Mouse (Mus musculus): ENCODE measurements around the gene Rreb1. TPM values are rescaled to one million over a fixed set of nuclear protein-coding genes. Genes with fewer than 3 reads are reported as not detected.
A peak's percentile ranks its signal among the peaks of the same experiment; 100 is the strongest.

Gene Rreb1
- polyA plus RNA-seq, 1 experiment from 2014 or later: 14.5 TPM

DNA sequence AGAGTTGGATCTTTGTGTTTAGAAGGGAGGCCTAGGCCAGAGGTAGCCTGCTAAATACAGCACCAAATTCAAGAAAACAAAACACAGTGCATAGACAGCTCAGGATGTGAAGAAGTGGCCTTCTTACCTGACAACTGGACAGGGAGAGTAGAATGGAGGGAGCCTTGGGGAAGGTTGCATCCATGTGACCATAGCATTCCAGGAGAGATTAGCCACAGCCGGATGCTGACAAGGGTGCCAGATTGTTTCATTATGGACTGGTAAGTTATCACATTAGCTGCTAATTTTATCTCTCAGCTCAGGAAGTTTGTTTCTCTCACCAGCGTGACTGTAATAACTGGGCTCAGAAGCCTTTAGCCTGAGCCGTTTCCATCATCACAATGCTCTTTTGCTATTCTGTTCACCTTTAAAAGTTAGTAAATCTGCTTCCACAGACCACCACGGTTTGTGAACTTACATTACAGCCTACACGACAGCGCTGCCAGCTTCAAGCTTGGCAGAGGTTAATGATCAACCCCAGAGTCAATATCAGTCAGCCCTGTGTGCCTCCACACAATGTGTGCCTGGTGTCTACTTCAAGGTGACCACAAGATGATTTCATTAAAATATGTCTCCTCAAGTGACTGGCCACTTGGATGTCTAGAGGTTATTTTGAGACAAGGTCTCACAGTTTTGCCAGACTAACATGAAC lies 117.5 kb downstream of the Rreb1 start:
- peak overlapping the region; percentile 45 for H3K27ac ChIP-seq
- no peak overlapping the region for H3K9ac ChIP-seq
- ATAC-seq (replicated peaks; ENCODE audit: low FRiP score): peak; percentile 77; the same call in 1 of the 2 replicates
- no peak overlapping the region for H3K4me3 ChIP-seq (replicated peaks)
- H3K27me3 ChIP-seq: no peaks in the 10 kb centered on the region
- H3K9me3 ChIP-seq (replicated peaks): no peaks in the 10 kb centered on the region
- WGBS: 65% methylated on average over 6 of the region's 6 CpGs
- H3K4me1 ChIP-seq: peaks cover 5% of the 10 kb centered on the region; the same call in 1 of the 2 replicates
- H3K4me2 ChIP-seq: no peak overlapping the region
- H3K36me3 ChIP-seq: peaks cover 87% of the 10 kb centered on the region

GRCm38 (mm10) chr13:37896423-37896822 lies 118.2 kb downstream of the Rreb1 start:
- 85% methylated on average over 1 of the region's 1 CpGs for WGBS
- no peak overlapping the region for H3K4me3 ChIP-seq (replicated peaks)
- H3K36me3 ChIP-seq: peaks cover 90% of the 10 kb centered on the region
- no peak overlapping the region for H3K4me2 ChIP-seq
- peak overlapping the region; percentile 45; the same call in 1 of the 2 replicates for H3K27ac ChIP-seq
- H3K9me3 ChIP-seq (replicated peaks): no peaks in the 10 kb centered on the region
- peaks cover 5% of the 10 kb centered on the region; the same call in 1 of the 2 replicates for H3K4me1 ChIP-seq
- no peak for ATAC-seq (replicated peaks; ENCODE audit: low FRiP score)
- H3K27me3 ChIP-seq: no peaks in the 10 kb centered on the region
- no peak overlapping the region for H3K9ac ChIP-seq

DNA sequence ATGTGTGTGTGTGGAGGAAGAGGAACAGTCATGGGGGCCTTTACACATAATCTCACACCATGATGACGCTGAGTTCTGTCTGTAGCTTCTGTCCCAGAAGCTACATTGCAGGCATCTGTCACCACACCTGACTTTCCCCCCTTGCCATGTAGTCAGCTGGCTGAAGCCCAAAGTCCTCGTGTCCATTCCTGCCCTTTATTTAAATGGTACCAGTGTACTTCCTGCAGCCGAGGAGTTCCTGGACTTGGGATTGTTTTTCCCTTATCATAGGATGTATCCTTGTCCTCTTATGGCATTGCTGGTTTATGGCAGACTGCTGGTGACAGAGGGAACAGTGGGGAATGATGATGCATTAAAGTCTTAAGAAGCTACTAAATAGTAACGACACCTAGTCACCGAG lies 120.6 kb downstream of the Rreb1 start:
- ATAC-seq (replicated peaks; ENCODE audit: low FRiP score): no peak
- Histone ChIP-seq H3K9me3 (replicated peaks) (no peaks in the 10 kb centered on the region), H3K4me3 (replicated peaks) (no peak overlapping the region), H3K9ac (no peak overlapping the region), H3K36me3 (peaks cover 87% of the 10 kb centered on the region), H3K4me1 (peaks cover 5% of the 10 kb centered on the region; the same call in 1 of the 2 replicates), H3K27ac (no peak overlapping the region), H3K27me3 (no peaks in the 10 kb centered on the region), H3K4me2 (no peak overlapping the region)
- WGBS: 84% methylated on average over 5 of the region's 5 CpGs

DNA sequence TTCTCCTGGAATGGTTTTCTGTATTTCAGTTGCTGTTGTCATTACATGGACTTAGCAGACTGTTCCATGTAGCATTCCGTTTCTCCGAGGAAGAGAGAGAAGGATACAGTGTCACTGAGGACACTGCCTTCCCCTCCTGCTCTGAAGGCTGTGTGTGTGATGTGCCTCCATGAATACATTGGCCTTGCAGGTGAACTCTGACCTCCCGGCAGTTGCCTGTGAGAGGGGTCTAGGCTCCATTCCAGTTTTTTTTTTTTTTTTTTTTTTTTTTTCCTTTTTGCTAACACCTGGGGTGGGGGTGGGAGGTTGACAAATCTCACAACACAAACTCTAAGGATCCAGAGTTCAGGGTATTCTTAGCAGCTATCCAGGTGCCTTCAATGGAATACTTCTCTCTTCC lies 124.8 kb downstream of the Rreb1 start:
- H3K27ac ChIP-seq: 0 out of 2 replicates have a peak overlapping the region, but pooled peaks have one; percentile 11
- no peak overlapping the region for H3K4me2 ChIP-seq
- ATAC-seq (replicated peaks; ENCODE audit: low FRiP score): no peak
- peaks cover 62% of the 10 kb centered on the region for H3K36me3 ChIP-seq
- H3K4me3 ChIP-seq (replicated peaks): no peak overlapping the region
- no peak overlapping the region for H3K9ac ChIP-seq
- no peaks in the 10 kb centered on the region for H3K9me3 ChIP-seq (replicated peaks)
- WGBS: 83% methylated on average over 3 of the region's 3 CpGs
- H3K4me1 ChIP-seq: peaks cover 14% of the 10 kb centered on the region
- H3K27me3 ChIP-seq: no peaks in the 10 kb centered on the region

GRCm38 (mm10) chr13:37903476-37903875 lies 125.3 kb downstream of the Rreb1 start:
- no peaks in the 10 kb centered on the region for H3K27me3 ChIP-seq
- H3K4me1 ChIP-seq: peaks cover 18% of the 10 kb centered on the region
- no peak overlapping the region for H3K4me2 ChIP-seq
- no peak for ATAC-seq (replicated peaks; ENCODE audit: low FRiP score)
- no peaks in the 10 kb centered on the region for H3K9me3 ChIP-seq (replicated peaks)
- H3K9ac ChIP-seq: no peak overlapping the region
- peaks cover 59% of the 10 kb centered on the region for H3K36me3 ChIP-seq
- no peak overlapping the region for H3K27ac ChIP-seq
- no peak overlapping the region for H3K4me3 ChIP-seq (replicated peaks)
- 95% methylated on average over 4 of the region's 4 CpGs for WGBS

- no peak overlapping the region for H3K4me3 ChIP-seq (replicated peaks)
- peaks cover 27% of the 10 kb centered on the region for H3K4me1 ChIP-seq
- 88% methylated on average over 6 of the region's 6 CpGs for WGBS
- H3K4me2 ChIP-seq: no peak overlapping the region
- no peak overlapping the region for H3K27ac ChIP-seq
- no peak for ATAC-seq (replicated peaks; ENCODE audit: low FRiP score)
- H3K27me3 ChIP-seq: no peaks in the 10 kb centered on the region
- no peaks in the 10 kb centered on the region for H3K9me3 ChIP-seq (replicated peaks)
- H3K36me3 ChIP-seq: peaks cover 56% of the 10 kb centered on the region
- H3K9ac ChIP-seq: no peak overlapping the region
These were observed 126.2 kb downstream of the Rreb1 start for GRCm38 (mm10) chr13:37904436-37904835.

- Histone ChIP-seq H3K9ac (no peak overlapping the region), H3K27ac (peak overlapping the region; percentile 78), H3K36me3 (peaks cover 48% of the 10 kb centered on the region), H3K4me1 (peaks cover 50% of the 10 kb centered on the region), H3K9me3 (replicated peaks) (no peaks in the 10 kb centered on the region), H3K4me2 (no peak overlapping the region), H3K27me3 (no peaks in the 10 kb centered on the region), H3K4me3 (replicated peaks) (no peak overlapping the region)
- ATAC-seq (replicated peaks; ENCODE audit: low FRiP score): no peak; the same call in 1 of the 2 replicates
- WGBS: 60% methylated on average over 9 of the region's 9 CpGs
These were observed 129.9 kb downstream of the Rreb1 start for GRCm38 (mm10) chr13:37908061-37908460.

- 79% methylated on average over 6 of the region's 6 CpGs for WGBS
- H3K9me3 ChIP-seq (replicated peaks): no peaks in the 10 kb centered on the region
- H3K27ac ChIP-seq: peak overlapping the region; percentile 78
- H3K4me2 ChIP-seq: no peak overlapping the region
- peaks cover 52% of the 10 kb centered on the region for H3K36me3 ChIP-seq
- no peak overlapping the region for H3K4me3 ChIP-seq (replicated peaks)
- H3K4me1 ChIP-seq: peaks cover 55% of the 10 kb centered on the region
- H3K9ac ChIP-seq: no peak overlapping the region
- no peaks in the 10 kb centered on the region for H3K27me3 ChIP-seq
- no peak for ATAC-seq (replicated peaks; ENCODE audit: low FRiP score)
These were observed 130.3 kb downstream of the Rreb1 start for GRCm38 (mm10) chr13:37908493-37908892.

DNA sequence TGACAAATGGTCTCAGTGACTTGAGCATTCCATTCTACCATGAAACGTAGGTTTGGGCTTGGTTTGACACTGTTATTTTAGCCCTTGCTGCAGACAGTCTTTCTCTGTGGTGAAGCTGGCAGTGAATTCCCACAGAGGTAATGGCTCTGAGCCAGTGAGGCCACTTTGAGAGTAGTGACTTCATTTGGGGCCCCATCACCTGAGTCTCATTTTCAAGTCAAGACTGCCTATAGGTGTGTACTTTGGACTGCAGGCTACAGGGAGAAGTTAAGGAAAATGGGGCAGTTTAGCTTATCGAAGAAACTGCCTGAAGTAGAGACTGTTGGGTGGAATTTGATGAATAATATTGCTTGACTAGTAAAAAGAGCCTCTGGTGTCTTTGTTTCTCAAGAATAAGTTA lies 131.0 kb downstream of the Rreb1 start:
- Histone ChIP-seq H3K4me2 (no peak overlapping the region), H3K4me3 (replicated peaks) (no peak overlapping the region), H3K27ac (no peak overlapping the region), H3K4me1 (peaks cover 58% of the 10 kb centered on the region), H3K9me3 (replicated peaks) (no peaks in the 10 kb centered on the region), H3K36me3 (peaks cover 54% of the 10 kb centered on the region), H3K9ac (no peak overlapping the region), H3K27me3 (no peaks in the 10 kb centered on the region)
- 68% methylated on average over 2 of the region's 2 CpGs for WGBS
- no peak for ATAC-seq (replicated peaks; ENCODE audit: low FRiP score)

GRCm38 (mm10) chr13:37912011-37912410 lies 133.8 kb downstream of the Rreb1 start:
- Histone ChIP-seq H3K9ac (no peak overlapping the region), H3K4me1 (peaks cover 54% of the 10 kb centered on the region), H3K36me3 (peaks cover 65% of the 10 kb centered on the region), H3K4me3 (replicated peaks) (no peak overlapping the region), H3K27me3 (no peaks in the 10 kb centered on the region), H3K4me2 (no peak overlapping the region), H3K9me3 (replicated peaks) (no peaks in the 10 kb centered on the region), H3K27ac (no peak overlapping the region)
- ATAC-seq (replicated peaks; ENCODE audit: low FRiP score): no peak
- 75% methylated on average over 6 of the region's 6 CpGs for WGBS

- Histone ChIP-seq H3K4me1 (peaks cover 46% of the 10 kb centered on the region), H3K27ac (no peak overlapping the region), H3K4me3 (replicated peaks) (no peak overlapping the region), H3K36me3 (peaks cover 74% of the 10 kb centered on the region), H3K9ac (no peak overlapping the region), H3K27me3 (no peaks in the 10 kb centered on the region), H3K4me2 (no peak overlapping the region), H3K9me3 (replicated peaks) (no peaks in the 10 kb centered on the region)
- 0 out of 2 replicates have a peak, but pooled peaks have one; percentile 31 for ATAC-seq (replicated peaks; ENCODE audit: low FRiP score)
- WGBS: 51% methylated on average over 12 of the region's 12 CpGs
These were observed 134.6 kb downstream of the Rreb1 start for GRCm38 (mm10) chr13:37912591-37913467.

- H3K4me2 ChIP-seq: no peak overlapping the region
- H3K27ac ChIP-seq: no peak overlapping the region
- H3K9ac ChIP-seq: no peak overlapping the region
- no peak for ATAC-seq (replicated peaks; ENCODE audit: low FRiP score)
- no peaks in the 10 kb centered on the region for H3K27me3 ChIP-seq
- peaks cover 38% of the 10 kb centered on the region for H3K4me1 ChIP-seq
- peaks cover 83% of the 10 kb centered on the region for H3K36me3 ChIP-seq
- 64% methylated on average over 3 of the region's 3 CpGs for WGBS
- no peaks in the 10 kb centered on the region for H3K9me3 ChIP-seq (replicated peaks)
- H3K4me3 ChIP-seq (replicated peaks): no peak overlapping the region
These were observed 135.8 kb downstream of the Rreb1 start for GRCm38 (mm10) chr13:37913963-37914362.
